Mouse (Mus musculus) B cell, adult (primary cell): Measurements from ENCODE around the gene Epha6. TPM values are rescaled to one million over a fixed set of nuclear protein-coding genes. Genes with fewer than 3 reads are reported as not detected.

ENCODE experiments used
- total RNA-seq: library from RNA; stranded (reverse); gene quantifications from 4 replicates; pipeline ENCODE4 v1.2.4, GENCODE M21; 2023; ENCODE audit not compliant: inconsistent age

The Epha6 gene
- total RNA-seq, result not detected in 4 replicates

DNA sequence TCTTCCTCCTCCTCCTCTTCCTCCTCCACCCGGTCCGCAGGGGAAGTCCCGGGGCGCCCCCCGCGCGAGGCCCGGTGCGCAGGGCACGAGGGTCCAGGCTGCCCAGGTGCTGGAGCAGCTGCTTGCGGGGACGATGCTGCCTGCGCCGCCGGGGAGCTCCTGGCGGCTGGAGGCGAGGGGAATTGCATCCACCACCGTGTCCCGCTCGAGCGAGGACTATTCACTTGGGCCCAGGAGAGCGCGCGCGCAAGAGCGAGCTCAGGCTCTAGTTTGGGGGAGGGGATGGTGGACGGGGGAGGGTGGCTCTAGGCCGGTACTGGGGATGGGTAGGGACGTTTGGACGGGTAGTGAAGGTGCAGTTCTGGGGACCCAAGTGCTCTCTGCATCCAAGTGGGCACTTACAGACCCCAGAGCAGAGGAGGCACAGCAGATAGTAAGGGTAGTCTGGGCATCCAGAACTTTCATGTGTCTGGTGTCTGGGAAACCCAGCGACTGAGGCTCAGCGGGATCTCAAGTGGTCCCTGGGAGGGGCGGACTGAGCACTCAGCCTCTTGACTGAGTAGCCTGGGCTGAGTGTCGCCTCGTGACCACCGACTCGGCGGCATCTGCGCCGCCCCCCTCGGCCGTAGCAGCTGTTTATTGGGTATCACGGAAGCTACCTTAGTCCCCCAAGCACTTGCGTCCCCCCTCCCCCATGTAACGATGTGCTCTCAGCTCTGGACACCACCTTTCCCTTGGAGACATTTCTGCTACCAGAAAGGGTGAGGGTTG lies at the start of gene Epha6:
Gene Epha6, minus strand, starts transcription at position 471 of the 771 bp plus-strand sequence.

GRCm38 (mm10) chr16:59639102-59639691 lies 966.1 kb downstream of the Epha6 start, which contains the start of gene Arl6:
TSS of gene Arl6 (minus strand) at chr16:59639391.

